Mouse (Mus musculus): Measurements from ENCODE around the gene Lrp3.

DNA sequence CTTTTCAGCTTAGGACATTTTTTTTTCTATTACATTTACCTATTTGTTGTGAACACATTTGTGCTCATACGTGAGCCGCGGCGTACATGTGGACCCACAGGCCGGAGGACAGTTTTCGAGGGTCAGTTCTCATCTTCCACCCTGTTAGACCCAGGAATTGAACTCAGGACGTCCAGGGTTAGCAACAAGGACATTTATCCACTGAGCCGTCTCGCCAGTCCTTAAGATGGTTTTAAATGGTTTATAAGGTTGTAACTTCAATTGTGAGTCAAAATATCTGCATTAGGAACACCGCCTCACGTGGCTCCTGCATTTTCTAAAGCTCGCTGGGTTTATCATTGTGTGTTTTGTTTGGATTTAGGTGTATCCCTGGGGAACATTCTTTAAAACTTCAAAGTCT, 18.6 kb upstream of the Lrp3 start:
- TF ChIP-seq POLR2A (IDR thresholded peaks at IDR 0.05; ENCODE audit: borderline replicate concordance, low read depth, low read length) (no peak), CTCF (IDR thresholded peaks at IDR 0.05; ENCODE audit: low read depth, low read length) (no peak)

All from bone marrow macrophage, adult 2 months (primary cell).